11 mouse cellular contexts compared by ENCODE assay signal in genomic region chr9:70088041-70088785, GRCm38 (mm10). TPM values are rescaled to one million over a fixed set of nuclear protein-coding genes. Genes with fewer than 3 reads are reported as not detected.
DNase-seq lines count a peak whose midpoint lies in the region; ATAC-seq and TF ChIP-seq lines count a peak whose summit lies in the region.
"Had no signal": no experiment of that assay in that cellular context is flagged by ENCODE, and none has a peak within 500 bp of the region (broad histone marks: within the 10 kb centered on the region; RNA-seq: fewer than 3 reads in every experiment).

No protein-coding gene starts in this region.

- TF ChIP-seq CTCF in heart, postnatal 0 days (IDR thresholded peaks at IDR 0.05; ENCODE audit: low read depth): no peak

- H3K4me3 ChIP-seq in heart, postnatal 0 days (ENCODE audit: low read depth, low read length): no peak overlapping the region
- no peak overlapping the region for H3K4me3 ChIP-seq in heart, embryonic 11.5 days (ENCODE audit: low read depth, low read length)
- H3K4me3 ChIP-seq: hindbrain, embryonic 15.5 days had no signal

- intact Hi-C loops in left cerebral cortex, postnatal 10 days (cut with DNase I): no loop called here

- no peaks in the 10 kb centered on the region for H3K36me3 ChIP-seq in heart, postnatal 0 days (replicated peaks; ENCODE audit: control insufficient read depth, insufficient read depth, low read length)
- H3K36me3 ChIP-seq in heart, embryonic 11.5 days (ENCODE audit: control insufficient read depth, insufficient read depth, low read length): no peaks in the 10 kb centered on the region

- H3K27ac ChIP-seq in heart, postnatal 0 days (ENCODE audit: low read depth): no peak overlapping the region
- H3K27ac ChIP-seq in heart, embryonic 11.5 days (ENCODE audit: low read depth, low read length): no peak overlapping the region
- H3K27ac ChIP-seq: hindbrain, embryonic 15.5 days had no signal

- no peaks in the 10 kb centered on the region for H3K9me3 ChIP-seq in heart, postnatal 0 days (replicated peaks; ENCODE audit: control insufficient read depth, low read length)
- no peaks in the 10 kb centered on the region for H3K9me3 ChIP-seq in heart, embryonic 11.5 days (replicated peaks; ENCODE audit: control insufficient read depth, low read length)
- H3K9me3 ChIP-seq: hindbrain, embryonic 15.5 days had no signal

- H3K27me3 ChIP-seq in heart, postnatal 0 days (ENCODE audit: control insufficient read depth, insufficient read depth, low read length): no peaks in the 10 kb centered on the region
- H3K27me3 ChIP-seq in heart, embryonic 11.5 days (ENCODE audit: control insufficient read depth, insufficient read depth, low read length): no peaks in the 10 kb centered on the region
- H3K27me3 ChIP-seq: hindbrain, embryonic 15.5 days had no signal

- no peaks in the 10 kb centered on the region for H3K4me1 ChIP-seq in heart, postnatal 0 days (ENCODE audit: control insufficient read depth, insufficient read depth)
- H3K4me1 ChIP-seq in heart, embryonic 11.5 days (ENCODE audit: control insufficient read depth, insufficient read depth, low read length): no peaks in the 10 kb centered on the region

- no peak for ATAC-seq in heart, postnatal 0 days (ENCODE audit: insufficient read depth, low read depth)
- ATAC-seq in heart, embryonic 11.5 days (replicated peaks; ENCODE audit: insufficient number of reproducible peaks, low FRiP score, low TSS enrichment): no peak
- no peak for ATAC-seq in megakaryocyte progenitor cell, adult 5-6 weeks (replicated peaks; ENCODE audit: poor library complexity)

- 62% methylated on average over 19 of the region's 19 CpGs for WGBS in heart, postnatal 0 days
- WGBS in heart, embryonic 11.5 days (ENCODE audit: insufficient replicate concordance): 70% methylated on average over 19 of the region's 19 CpGs

- DNase-seq in heart, postnatal 0 days (ENCODE audit: low spot score): no peak
- peak; percentile 72 for DNase-seq in testis, postnatal 10 days (ENCODE audit: low spot score)
- DNase-seq in testis, postnatal 14 days (ENCODE audit: low spot score): no peak
- peak; percentile 53 to 77 for DNase-seq in left cerebral cortex, postnatal 10 days (ENCODE audit: extremely low spot score in 1 of 2, low spot score in 2 of 2)
- DNase-seq in MN1 (ENCODE audit: low spot score): no peak
- DNase-seq in urinary bladder, postnatal 36 days (ENCODE audit: low spot score in 2 of 2): no peak

- H3K9ac ChIP-seq in heart, postnatal 0 days (replicated peaks; ENCODE audit: low read depth, low read length): no peak overlapping the region
- no peak overlapping the region for H3K9ac ChIP-seq in heart, embryonic 11.5 days (ENCODE audit: low read depth, low read length)
- H3K9ac ChIP-seq: hindbrain, embryonic 15.5 days had no signal

- peak overlapping the region; percentile 12; the same call in 1 of the 2 replicates for H3K4me2 ChIP-seq in heart, postnatal 0 days (ENCODE audit: low read depth, low read length)
- H3K4me2 ChIP-seq in heart, embryonic 11.5 days: no peak overlapping the region
- H3K4me2 ChIP-seq: hindbrain, embryonic 15.5 days had no signal

- no peak for TF ChIP-seq EP300 in heart, postnatal 0 days (IDR thresholded peaks at IDR 0.05; ENCODE audit: low read depth)

RNA-seq across cellular contexts. Expression of gene Gcnt3, which starts 50.3 kb away (rescaled TPM):
- total RNA-seq in heart, postnatal 0 days (2014; rRNA removed; ENCODE audit: low replicate concordance): not detected in 2 replicates
- 0.04 TPM in 1 of 2 replicates, not detected in the other for polyA plus RNA-seq in heart, postnatal 0 days (2015; fragmentation: Nextera tagmentation; extraction: Ambion mirVana)
- not detected in 2 replicates for polyA plus RNA-seq in heart, embryonic 11.5 days (2014; fragmentation: Nextera tagmentation; extraction: Ambion mirVana)
- not detected for total RNA-seq in left cerebral cortex, postnatal 10 days (2021)
- not detected in 2 replicates for total RNA-seq in megakaryocyte progenitor cell, adult 5-6 weeks (2015)
- total RNA-seq in megakaryocyte progenitor cell, adult 5-6 weeks (2017): not detected in 2 replicates
- total RNA-seq: MEL had no signal
- polyA plus RNA-seq: cortical plate, adult 2 months; hindbrain, embryonic 15.5 days had no signal

RNA-seq across cellular contexts. Expression of gene Fam81a, which starts 54.1 kb away (rescaled TPM):
- 24.8 and 28.2 TPM in 2 replicates for total RNA-seq in heart, postnatal 0 days (2014; rRNA removed; ENCODE audit: low replicate concordance)
- 19.8 and 22.3 TPM in 2 replicates for polyA plus RNA-seq in heart, postnatal 0 days (2015; fragmentation: Nextera tagmentation; extraction: Ambion mirVana)
- 20.9 and 24.7 TPM in 2 replicates for polyA plus RNA-seq in heart, embryonic 11.5 days (2014; fragmentation: Nextera tagmentation; extraction: Ambion mirVana)
- 100 to 1,000 TPM; 189 to 191 TPM for total RNA-seq in left cerebral cortex, postnatal 10 days (2021)
- total RNA-seq in megakaryocyte progenitor cell, adult 5-6 weeks (2015): not detected in 2 replicates
- not detected in 2 replicates for total RNA-seq in megakaryocyte progenitor cell, adult 5-6 weeks (2017)
- total RNA-seq: MEL had no signal

Comparison
In these comparisons a context has a peak if more than half of its experiments do, and no peak if none do; other contexts are left out.
1. DNase-seq: peak in testis, postnatal 10 days (single experiment) and left cerebral cortex, postnatal 10 days (2 of 2); none in heart, postnatal 0 days (single experiment), testis, postnatal 14 days (single experiment), MN1 (single experiment) and urinary bladder, postnatal 36 days (0 of 2).
2. RNA of gene Fam81a, which starts 54.1 kb away (total RNA-seq): 189 to 191 TPM in left cerebral cortex, postnatal 10 days and 24.8 to 28.2 TPM in heart, postnatal 0 days; not detected in megakaryocyte progenitor cell, adult 5-6 weeks; every median in the first group is over 10 times any median in the second.